23 mouse cellular contexts compared by ENCODE assay signal in genomic region chr5:73249341-73249740, GRCm38 (mm10). TPM values are rescaled to one million over a fixed set of nuclear protein-coding genes. Genes with fewer than 3 reads are reported as not detected.
A peak's percentile ranks its signal among the peaks of the same experiment; 100 is the strongest.
DNase-seq lines count a peak whose midpoint lies in the region; ATAC-seq lines count a peak whose summit lies in the region.
"Had no signal": no experiment of that assay in that cellular context is flagged by ENCODE, and none has a peak within 500 bp of the region (broad histone marks: within the 10 kb centered on the region; RNA-seq: fewer than 3 reads in every experiment).

No protein-coding gene starts in this region.

- ATAC-seq in kidney, embryonic 14.5 days (ENCODE audit: low FRiP score, low TSS enrichment) = no peak
- ATAC-seq: activated CD4-positive, CD25-positive, alpha-beta regulatory T cell, adult 4 months; forebrain, embryonic 13.5 days; forebrain, embryonic 16.5 days; intestine, postnatal 0 days had no signal

- H3K27ac ChIP-seq in kidney, embryonic 14.5 days (ENCODE audit: low read depth, low read length) = no peak overlapping the region
- H3K27ac ChIP-seq: forebrain, embryonic 10.5 days; forebrain, embryonic 13.5 days; hindbrain, embryonic 12.5 days; hindbrain, embryonic 15.5 days had no signal

- no peak overlapping the region for H3K9ac ChIP-seq in kidney, embryonic 14.5 days (ENCODE audit: low read depth, low read length)
- H3K9ac ChIP-seq: forebrain, embryonic 13.5 days; hindbrain, embryonic 12.5 days; hindbrain, embryonic 15.5 days had no signal

- H3K36me3 ChIP-seq in kidney, embryonic 14.5 days (ENCODE audit: control insufficient read depth, insufficient read depth, low read length) = peaks cover 7% of the 10 kb centered on the region; the same call in 1 of the 2 replicates
- H3K36me3 ChIP-seq: hindbrain, embryonic 12.5 days; hindbrain, embryonic 15.5 days had no signal

- peak; percentile 19 to 44 for DNase-seq in adrenal gland, postnatal 36 days
- no peak for DNase-seq in adrenal gland, adult 18-20 months (ENCODE audit: low spot score in 2 of 2)
- DNase-seq in 3T3-L1 (ENCODE audit: low read depth, low spot score) (peak; percentile 71), 416B (ENCODE audit: low read depth) (peak; percentile 46)
- DNase-seq in gastrocnemius, adult 8-10 months (ENCODE audit: low spot score in 2 of 2) = no peak
- DNase-seq: B cell, adult 2 months; cerebellum, adult 11-12 months; cerebellum, adult 8-10 months; cerebellum, postnatal 10 days; cerebellum, postnatal 36 days; gastrocnemius, postnatal 14 days; heart, adult 11 months had no signal

- H3K4me3 ChIP-seq in kidney, embryonic 14.5 days (ENCODE audit: low read length) = no peak overlapping the region
- H3K4me3 ChIP-seq: forebrain, embryonic 10.5 days; forebrain, embryonic 13.5 days; hindbrain, embryonic 12.5 days; hindbrain, embryonic 15.5 days had no signal

- H3K4me1 ChIP-seq in kidney, embryonic 14.5 days (ENCODE audit: control insufficient read depth, insufficient read depth, low read length) = peaks cover 15% of the 10 kb centered on the region; the same call in 1 of the 2 replicates

- no peaks in the 10 kb centered on the region for H3K9me3 ChIP-seq in kidney, embryonic 14.5 days (ENCODE audit: control insufficient read depth, low read length)
- H3K9me3 ChIP-seq: forebrain, embryonic 10.5 days; forebrain, embryonic 13.5 days; G1E; hindbrain, embryonic 12.5 days; hindbrain, embryonic 15.5 days had no signal

- H3K27me3 ChIP-seq in kidney, embryonic 14.5 days (ENCODE audit: control insufficient read depth, insufficient read depth, low read length) = no peaks in the 10 kb centered on the region
- H3K27me3 ChIP-seq: CH12.LX; forebrain, embryonic 13.5 days; hindbrain, embryonic 12.5 days; hindbrain, embryonic 15.5 days had no signal

- 97% methylated on average over 4 of the region's 4 CpGs for WGBS in kidney, embryonic 14.5 days

- H3K4me2 ChIP-seq in kidney, embryonic 14.5 days (replicated peaks; ENCODE audit: low read depth, low read length) = no peak overlapping the region
- H3K4me2 ChIP-seq: forebrain, embryonic 13.5 days; heart, embryonic 11.5 days; hindbrain, embryonic 12.5 days; hindbrain, embryonic 15.5 days had no signal

RNA-seq across cellular contexts. Expression of gene Fryl, which starts 7.1 kb away (rescaled TPM):
- 10 to 100 TPM; 44.1 to 45.3 TPM for total RNA-seq in adrenal gland, postnatal 36 days (2021)
- total RNA-seq in adrenal gland, adult 18-20 months (2021) = 10 to 100 TPM; 28.9 to 32.8 TPM
- total RNA-seq in gastrocnemius, adult 8-10 months (2022) = 10 to 100 TPM; 17.8 to 22.5 (median 18.8) TPM
- 36.9 and 44.3 TPM in 2 replicates for polyA plus RNA-seq in kidney, embryonic 14.5 days (2014; fragmentation: Nextera tagmentation; extraction: Ambion mirVana)

RNA-seq across cellular contexts. Expression of gene Ociad1, which starts 43.2 kb away (rescaled TPM):
- 100 to 1,000 TPM; 257 to 258 TPM for total RNA-seq in adrenal gland, postnatal 36 days (2021)
- total RNA-seq in adrenal gland, adult 18-20 months (2021) = 100 to 1,000 TPM; 245 to 250 TPM
- 100 to 1,000 TPM; 134 to 158 (median 146) TPM for total RNA-seq in gastrocnemius, adult 8-10 months (2022)
- polyA plus RNA-seq in kidney, embryonic 14.5 days (2014; fragmentation: Nextera tagmentation; extraction: Ambion mirVana) = 132 and 194 TPM in 2 replicates

Comparison
In these comparisons a context has a peak if more than half of its experiments do, and no peak if none do; other contexts are left out.
1. DNase-seq: peak in adrenal gland, postnatal 36 days (2 of 2), 3T3-L1 (single experiment) and 416B (single experiment); none in adrenal gland, adult 18-20 months (0 of 2) and gastrocnemius, adult 8-10 months (0 of 2).